Mouse (Mus musculus) forebrain, embryonic 15.5 days (tissue): Measurements from ENCODE around the gene Pik3r2. TPM values are rescaled to one million over a fixed set of nuclear protein-coding genes. Genes with fewer than 3 reads are reported as not detected.
A peak's percentile ranks its signal among the peaks of the same experiment; 100 is the strongest.

Experiments used
- ATAC-seq: fragments of 200-750 bp; cut with Nextera tagmentation; replicated peaks from 2 replicates; pipeline ENCODE4 v1.8.0; 2017; ENCODE audit warnings: mild to moderate bottlenecking, moderate TSS enrichment, moderate library complexity
- H3K27ac ChIP-seq: fragments of 300-500 bp; sonication (generic); replicated peaks from 2 replicates; pipeline ENCODE4 v1.5.1; 2015; ENCODE audit warnings: mild to moderate bottlenecking, inconsistent platforms
- H3K27me3 ChIP-seq: fragments of 300-500 bp; sonication (generic); 2 replicates; pipeline ENCODE4 v1.6.1; 2015; ENCODE audit warnings: inconsistent platforms
- H3K36me3 ChIP-seq: fragments of 300-500 bp; sonication (generic); 2 replicates; pipeline ENCODE4 v1.6.1; 2015; ENCODE audit warnings: mild to moderate bottlenecking, inconsistent platforms
- H3K4me1 ChIP-seq: fragments of 300-500 bp; sonication (generic); 2 replicates; pipeline ENCODE4 v1.6.1; 2015; ENCODE audit warnings: inconsistent platforms
- H3K4me2 ChIP-seq: fragments of 300-500 bp; sonication (generic); replicated peaks from 2 replicates; pipeline ENCODE4 v1.6.1; 2015; ENCODE audit warnings: mild to moderate bottlenecking, inconsistent platforms
- H3K4me3 ChIP-seq: fragments of 300-500 bp; sonication (generic); 2 replicates; pipeline ENCODE4 v1.5.1; 2015; ENCODE audit warnings: mild to moderate bottlenecking, inconsistent platforms
- H3K9ac ChIP-seq: fragments of 300-500 bp; sonication (generic); replicated peaks from 2 replicates; pipeline ENCODE4 v1.6.1; 2015; ENCODE audit warnings: mild to moderate bottlenecking, inconsistent platforms
- H3K9me3 ChIP-seq: fragments of 300-500 bp; sonication (generic); 2 replicates; pipeline ENCODE4 v1.6.1; 2016; ENCODE audit warnings: inconsistent platforms
- WGBS: fragments of 180-500 bp; shearing (Covaris S2); methylation state at CpG from one replicate; pipeline ENCODE4 v1.1.7; 2015; ENCODE audit warnings: mixed read lengths; 5-methylcytosine and 5-hydroxymethylcytosine counted together
- polyA plus RNA-seq: library from polyadenylated mRNA; unstranded; fragments of >200 nt; fragmentation: Nextera tagmentation; extraction: Ambion mirVana; gene quantifications from 2 replicates; pipeline ENCODE4 v1.2.1, GENCODE M21; 2015

The Pik3r2 gene
- polyA plus RNA-seq, 1 experiment from 2014 or later: 127 TPM

DNA sequence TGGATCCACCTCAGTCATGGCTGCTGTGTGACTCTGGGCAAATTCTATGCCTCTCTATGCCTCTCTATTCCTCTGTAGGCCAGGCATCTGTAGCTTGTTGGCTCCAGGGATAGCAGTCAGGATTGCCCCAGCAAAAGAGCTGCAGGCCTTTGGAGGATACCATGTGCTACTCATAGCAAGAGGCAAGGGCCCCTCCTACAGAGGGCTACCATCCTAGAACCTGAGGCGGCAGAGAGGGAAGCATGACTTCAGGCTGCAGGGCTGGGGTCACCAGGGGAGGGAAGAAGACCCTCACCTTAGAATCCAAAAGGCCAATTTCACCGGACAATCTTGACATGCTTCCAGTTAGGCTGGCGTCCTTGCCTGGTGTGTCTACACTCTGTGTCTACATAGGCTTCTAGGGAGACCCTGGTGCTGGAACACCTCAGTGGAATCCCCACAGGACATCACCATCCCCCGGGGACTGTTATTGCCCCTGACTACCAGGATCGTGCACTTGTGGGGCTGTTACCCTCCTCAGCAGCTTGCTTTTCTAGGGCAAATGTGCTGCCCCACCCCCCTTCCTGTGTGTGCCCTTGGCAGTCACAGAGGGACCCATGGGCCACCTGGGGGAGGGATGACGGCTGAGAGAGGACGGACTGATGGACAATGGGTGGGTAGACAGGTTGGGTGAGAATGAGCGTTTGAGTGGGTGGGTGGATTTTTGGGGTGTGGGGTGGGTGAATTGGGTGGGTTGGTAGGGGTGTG, 32.6 kb upstream of the Pik3r2 start:
- H3K9me3 ChIP-seq: no peaks in the 10 kb centered on the region
- H3K4me2 ChIP-seq: no peak overlapping the region
- no peak overlapping the region for H3K9ac ChIP-seq
- peaks cover 9% of the 10 kb centered on the region for H3K4me1 ChIP-seq
- H3K27ac ChIP-seq: no peak overlapping the region
- H3K27me3 ChIP-seq: peaks cover 13% of the 10 kb centered on the region; the same call in 1 of the 2 replicates
- 92% methylated on average over 8 of the region's 8 CpGs for WGBS
- H3K4me3 ChIP-seq: no peak overlapping the region
- H3K36me3 ChIP-seq: no peaks in the 10 kb centered on the region
- no peak for ATAC-seq

- Histone ChIP-seq H3K36me3 (no peaks in the 10 kb centered on the region), H3K9ac (no peak within 1 kb of the TSS), H3K4me2 (no peak within 1 kb of the TSS), H3K27ac (no peak within 1 kb of the TSS), H3K4me1 (peaks cover 16% of the 10 kb centered on the region), H3K9me3 (no peaks in the 10 kb centered on the region), H3K27me3 (peaks cover 22% of the 10 kb centered on the region), H3K4me3 (no peak within 1 kb of the TSS)
- 74% methylated on average over 5 of the region's 5 CpGs for WGBS
- ATAC-seq: no peak
Measured at GRCm38 (mm10) chr8:70808239-70808638, 31.7 kb upstream of the Pik3r2 start, which contains the start of gene Il12rb1. Gene Il12rb1 (plus strand): TSS chr8:70808449.

GRCm38 (mm10) chr8:70807304-70807703, 30.8 kb upstream of the Pik3r2 start:
- H3K9me3 ChIP-seq: no peaks in the 10 kb centered on the region
- H3K4me2 ChIP-seq: no peak overlapping the region
- H3K36me3 ChIP-seq: no peaks in the 10 kb centered on the region
- H3K27me3 ChIP-seq: peaks cover 24% of the 10 kb centered on the region
- no peak overlapping the region for H3K9ac ChIP-seq
- H3K4me3 ChIP-seq: no peak overlapping the region
- ATAC-seq: no peak
- no peak overlapping the region for H3K27ac ChIP-seq
- WGBS: 45% methylated on average over 1 of the region's 1 CpGs
- peaks cover 16% of the 10 kb centered on the region for H3K4me1 ChIP-seq

DNA sequence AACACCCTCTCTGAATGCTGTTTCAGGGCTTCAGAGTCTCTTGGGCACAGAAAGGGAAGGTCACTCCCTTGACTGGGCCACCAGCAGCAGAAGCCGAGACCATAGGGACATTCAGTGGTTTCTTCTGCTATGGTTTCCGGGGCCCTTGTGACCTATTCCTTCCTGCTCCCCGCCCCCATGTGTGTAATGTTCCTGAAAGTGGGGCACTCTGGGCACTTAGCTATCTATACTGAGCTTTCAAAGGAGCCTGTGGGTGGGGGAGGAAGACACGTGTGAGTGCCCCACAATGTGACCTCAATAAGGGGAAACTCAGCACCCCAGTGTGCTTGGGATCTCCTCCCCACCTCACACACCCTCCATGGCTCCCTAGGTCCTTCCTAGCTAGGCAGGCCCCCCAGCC, 30.0 kb upstream of the Pik3r2 start:
- ATAC-seq: no peak
- Histone ChIP-seq H3K9ac (no peak overlapping the region), H3K4me1 (peaks cover 16% of the 10 kb centered on the region), H3K27ac (no peak overlapping the region), H3K27me3 (peaks cover 27% of the 10 kb centered on the region), H3K4me3 (no peak overlapping the region), H3K9me3 (no peaks in the 10 kb centered on the region), H3K36me3 (no peaks in the 10 kb centered on the region), H3K4me2 (no peak overlapping the region)
- WGBS: 70% methylated on average over 4 of the region's 4 CpGs

GRCm38 (mm10) chr8:70804481-70805206, 28.1 kb upstream of the Pik3r2 start, which contains the start of gene Mast3:
Gene Mast3 (minus strand): TSS chr8:70805054.
- Histone ChIP-seq H3K27me3 (peaks cover 32% of the 10 kb centered on the region), H3K4me2 (peak within 1 kb of the TSS; percentile 95), H3K4me3 (peak within 1 kb of the TSS; percentile 65), H3K9ac (peak within 1 kb of the TSS; percentile 58), H3K27ac (no peak within 1 kb of the TSS), H3K4me1 (peaks cover 25% of the 10 kb centered on the region), H3K9me3 (no peaks in the 10 kb centered on the region), H3K36me3 (no peaks in the 10 kb centered on the region)
- peak; percentile 90 for ATAC-seq
- WGBS: 1% methylated on average over 45 of the region's 45 CpGs

- H3K27me3 ChIP-seq: peaks cover 39% of the 10 kb centered on the region
- WGBS: 2% methylated on average over 44 of the region's 47 CpGs
- H3K36me3 ChIP-seq: no peaks in the 10 kb centered on the region
- peak overlapping the region; percentile 58 for H3K9ac ChIP-seq
- H3K4me3 ChIP-seq: peak overlapping the region; percentile 65
- H3K9me3 ChIP-seq: no peaks in the 10 kb centered on the region
- H3K4me1 ChIP-seq: peaks cover 25% of the 10 kb centered on the region
- peak; percentile 44; the same call in 1 of the 2 replicates for ATAC-seq
- H3K4me2 ChIP-seq: peak overlapping the region; percentile 95
- no peak overlapping the region for H3K27ac ChIP-seq
Measured at GRCm38 (mm10) chr8:70803761-70804480, 27.4 kb upstream of the Pik3r2 start.

GRCm38 (mm10) chr8:70802786-70803510, 26.4 kb upstream of the Pik3r2 start:
- WGBS: 74% methylated on average over 11 of the region's 11 CpGs
- Histone ChIP-seq H3K27me3 (peaks cover 43% of the 10 kb centered on the region), H3K36me3 (no peaks in the 10 kb centered on the region), H3K4me3 (no peak overlapping the region), H3K9me3 (no peaks in the 10 kb centered on the region), H3K4me2 (no peak overlapping the region), H3K4me1 (peaks cover 31% of the 10 kb centered on the region), H3K9ac (no peak overlapping the region), H3K27ac (no peak overlapping the region)
- no peak for ATAC-seq

DNA sequence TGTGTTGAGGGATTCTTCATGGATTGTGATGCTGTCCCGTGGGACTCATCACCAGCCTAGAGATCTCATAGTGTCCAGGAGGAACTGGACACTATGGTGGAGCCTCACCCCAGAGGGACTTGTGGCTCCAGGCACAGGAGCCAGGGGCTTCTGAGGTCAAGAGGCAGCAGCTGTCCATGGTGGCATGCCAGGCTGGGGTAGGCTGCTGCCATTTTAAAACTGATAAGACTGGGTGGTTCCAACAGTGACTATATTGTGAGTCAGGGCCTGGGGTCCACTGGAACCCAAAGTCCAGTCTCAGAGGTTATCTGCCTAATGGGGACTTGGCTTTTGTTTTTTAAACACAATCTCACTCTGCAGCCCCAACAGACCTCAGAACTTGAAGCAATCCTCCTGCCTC, 25.3 kb upstream of the Pik3r2 start:
- Histone ChIP-seq H3K9ac (no peak overlapping the region), H3K4me3 (no peak overlapping the region), H3K36me3 (no peaks in the 10 kb centered on the region), H3K27ac (no peak overlapping the region), H3K9me3 (no peaks in the 10 kb centered on the region), H3K4me1 (peaks cover 36% of the 10 kb centered on the region), H3K4me2 (no peak overlapping the region), H3K27me3 (peaks cover 43% of the 10 kb centered on the region)
- 90% methylated on average over 1 of the region's 1 CpGs for WGBS
- ATAC-seq: no peak

DNA sequence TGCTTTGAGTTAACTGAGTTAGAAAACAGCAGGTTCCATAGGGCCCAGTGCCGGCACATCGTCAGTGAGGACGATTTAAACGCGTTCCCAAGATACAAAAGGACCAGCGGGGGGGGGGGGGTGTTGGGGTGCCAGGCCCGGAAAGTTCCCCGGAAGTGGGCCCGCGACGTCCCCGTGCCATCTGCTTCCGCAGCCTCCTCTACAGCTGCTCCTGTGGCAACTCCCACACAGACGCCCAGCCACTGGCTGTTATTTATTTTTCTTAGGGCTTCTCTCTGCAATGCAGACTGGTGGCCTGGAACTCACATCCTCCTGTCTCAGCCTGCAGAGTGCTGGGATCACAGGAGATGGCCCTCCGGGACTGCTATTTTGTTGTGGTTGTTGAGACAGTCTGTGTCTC, 24.6 kb upstream of the Pik3r2 start:
- H3K9me3 ChIP-seq: no peaks in the 10 kb centered on the region
- no peaks in the 10 kb centered on the region for H3K36me3 ChIP-seq
- no peak overlapping the region for H3K27ac ChIP-seq
- no peak for ATAC-seq
- H3K9ac ChIP-seq: no peak overlapping the region
- no peak overlapping the region for H3K4me2 ChIP-seq
- peaks cover 39% of the 10 kb centered on the region for H3K27me3 ChIP-seq
- no peak overlapping the region for H3K4me3 ChIP-seq
- peaks cover 42% of the 10 kb centered on the region for H3K4me1 ChIP-seq
- WGBS: 25% methylated on average over 15 of the region's 15 CpGs

- H3K4me3 ChIP-seq: no peak overlapping the region
- peaks cover 35% of the 10 kb centered on the region for H3K27me3 ChIP-seq
- WGBS: 49% methylated on average over 10 of the region's 10 CpGs
- H3K9ac ChIP-seq: no peak overlapping the region
- no peaks in the 10 kb centered on the region for H3K36me3 ChIP-seq
- H3K27ac ChIP-seq: no peak overlapping the region
- no peak for ATAC-seq
- H3K9me3 ChIP-seq: no peaks in the 10 kb centered on the region
- peaks cover 42% of the 10 kb centered on the region for H3K4me1 ChIP-seq
- no peak overlapping the region for H3K4me2 ChIP-seq
Measured at GRCm38 (mm10) chr8:70800648-70801047, 24.1 kb upstream of the Pik3r2 start.

DNA sequence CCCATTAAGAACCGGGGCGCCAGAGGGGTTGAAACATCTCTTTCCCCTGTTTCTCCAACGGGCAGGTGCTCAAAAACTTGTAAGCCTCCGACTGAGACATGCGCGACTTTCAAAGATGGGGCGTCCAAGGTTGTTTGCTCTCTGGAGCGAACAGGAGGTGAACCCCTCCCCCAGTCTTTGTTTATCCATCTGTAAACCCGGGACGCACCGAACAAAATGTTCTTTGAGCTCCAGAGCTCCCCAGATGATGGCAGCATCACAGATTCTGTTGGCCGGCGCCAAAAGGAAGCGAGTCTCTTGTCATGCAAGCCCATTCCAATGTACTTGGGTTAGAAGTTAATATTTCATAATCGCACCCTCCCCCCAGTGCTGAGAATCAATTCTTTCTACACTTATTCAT, 21.8 kb upstream of the Pik3r2 start:
- no peak for ATAC-seq
- Histone ChIP-seq H3K27ac (no peak overlapping the region), H3K27me3 (peaks cover 22% of the 10 kb centered on the region; the same call in 1 of the 2 replicates), H3K4me2 (peak overlapping the region; percentile 92), H3K9ac (peak overlapping the region; percentile 67; the same call in 1 of the 2 replicates), H3K4me3 (peak overlapping the region; percentile 63), H3K4me1 (peaks cover 32% of the 10 kb centered on the region), H3K9me3 (no peaks in the 10 kb centered on the region), H3K36me3 (no peaks in the 10 kb centered on the region)
- WGBS: 10% methylated on average over 15 of the region's 15 CpGs
